Mouse (Mus musculus) kidney, adult 2 months (tissue): ENCODE measurements around the gene Ip6k2.

Experiments
- CTCF ChIP-seq: fragments of 200-500 bp; conservative IDR thresholded peaks from 2 replicates; pipeline ENCODE4 v1.5.1; 2011; ENCODE audit warnings: low read depth, mild to moderate bottlenecking, control low read depth, low read length, moderate library complexity, mixed read lengths; ENCODE audit not compliant: insufficient read depth, insufficient read length
- POLR2A ChIP-seq: fragments of 200-500 bp; IDR thresholded peaks from one replicate; pipeline ENCODE4 v1.6.1; 2011; ENCODE audit warnings: low read depth, low read length, control low read depth

GRCm38 (mm10) chr9:108832390-108833108 lies 49.0 kb downstream of the Ip6k2 start:
- TF ChIP-seq CTCF (no peak), POLR2A (no peak)
